Mouse (Mus musculus) lung, embryonic 16.5 days (tissue): ENCODE data around the gene Kcnn1. TPM values are rescaled to one million over a fixed set of nuclear protein-coding genes. Genes with fewer than 3 reads are reported as not detected.

ENCODE experiments used
- ATAC-seq: fragments of 200-750 bp; cut with Nextera tagmentation; 2 replicates; pipeline ENCODE4 v1.8.0; 2017; ENCODE audit warnings: low read depth, mild to moderate bottlenecking, moderate library complexity
- H3K27ac ChIP-seq: fragments of 300-500 bp; sonication (generic); 2 replicates; pipeline ENCODE4 v1.5.1; 2014; ENCODE audit warnings: mild to moderate bottlenecking, control low read depth, low read length
- H3K27me3 ChIP-seq: fragments of 300-500 bp; sonication (generic); 2 replicates; pipeline ENCODE4 v1.6.1; 2014; ENCODE audit warnings: low read depth, low read length, mixed read lengths; ENCODE audit not compliant: control insufficient read depth, insufficient read depth
- H3K36me3 ChIP-seq: fragments of 300-500 bp; sonication (generic); 2 replicates; pipeline ENCODE4 v1.6.1; 2014; ENCODE audit warnings: low read length; ENCODE audit not compliant: control insufficient read depth, insufficient read depth
- H3K4me1 ChIP-seq: fragments of 300-500 bp; sonication (generic); replicated peaks from 2 replicates; pipeline ENCODE4 v1.6.1; 2014; ENCODE audit warnings: low read length, mixed read lengths; ENCODE audit not compliant: control insufficient read depth, insufficient read depth
- H3K4me2 ChIP-seq: fragments of 300-500 bp; sonication (generic); 2 replicates; pipeline ENCODE4 v1.6.1; 2014; ENCODE audit warnings: low read depth, low read length, control low read depth
- H3K4me3 ChIP-seq: fragments of 300-500 bp; sonication (generic); 2 replicates; pipeline ENCODE4 v1.5.1; 2014; ENCODE audit warnings: mild to moderate bottlenecking, low read length, control low read depth
- H3K9ac ChIP-seq: fragments of 300-500 bp; sonication (generic); 2 replicates; pipeline ENCODE4 v1.6.1; 2014; ENCODE audit warnings: low read length, control low read depth
- H3K9me3 ChIP-seq: fragments of 300-500 bp; sonication (generic); 2 replicates; pipeline ENCODE4 v1.6.1; 2016; ENCODE audit warnings: low read length; ENCODE audit not compliant: control insufficient read depth
- WGBS: fragments of 180-500 bp; shearing (Covaris S2); extraction: QIAGEN DNeasy Blood & Tissue Kit; methylation state at CpG from one replicate; pipeline ENCODE4 v1.1.7; 2014; 5-methylcytosine and 5-hydroxymethylcytosine counted together
- polyA plus RNA-seq: library from polyadenylated mRNA; unstranded; fragments of >200 nt; fragmentation: Nextera tagmentation; extraction: Ambion mirVana; gene quantifications from 2 replicates; pipeline ENCODE4 v1.2.1, GENCODE M21; 2015

The Kcnn1 gene
- polyA plus RNA-seq, 1 experiment from 2014 or later = 0.99 TPM

- Histone ChIP-seq H3K9ac (peak overlapping the region; percentile 74), H3K36me3 (no peaks in the 10 kb centered on the region; the same call in 1 of the 2 replicates), H3K27me3 (no peaks in the 10 kb centered on the region), H3K4me2 (peak overlapping the region; percentile 89), H3K9me3 (no peaks in the 10 kb centered on the region), H3K4me3 (peak overlapping the region; percentile 68), H3K4me1 (peaks cover 7% of the 10 kb centered on the region), H3K27ac (peak overlapping the region; percentile 76)
- ATAC-seq = no peak
- 2% methylated on average over 31 of the region's 31 CpGs for WGBS
These were observed 9.7 kb upstream of the Kcnn1 start for GRCm38 (mm10) chr8:70872643-70873363.

DNA sequence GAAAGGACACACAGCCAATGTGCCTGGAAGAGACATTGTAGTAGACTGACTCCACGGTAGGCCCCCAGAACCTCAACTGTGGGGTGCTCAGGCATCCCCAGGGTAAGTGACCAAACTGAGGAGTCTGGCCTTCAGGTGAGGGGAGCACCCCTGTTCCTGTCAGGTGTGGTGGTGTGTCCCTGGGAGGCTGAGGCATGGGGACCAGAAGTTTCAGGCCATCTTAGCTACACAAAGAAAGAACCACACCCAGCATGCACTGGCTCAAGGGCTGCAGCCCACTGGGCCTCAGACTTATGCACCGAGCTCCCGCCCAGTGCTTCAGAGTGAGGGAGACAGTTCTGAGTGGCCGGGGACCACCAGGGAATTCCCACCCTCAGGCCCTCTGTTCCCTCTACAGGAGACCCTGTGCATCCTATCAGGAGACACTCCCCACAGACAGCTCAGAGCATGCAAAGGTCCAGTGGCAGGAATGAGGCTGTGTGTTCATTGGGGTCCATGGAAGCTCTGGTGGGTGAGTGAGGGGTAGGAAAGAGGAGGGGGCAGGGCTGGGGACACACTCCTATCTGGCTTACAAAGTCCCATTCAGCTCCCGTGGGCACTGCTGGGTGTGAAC lies 8.2 kb upstream of the Kcnn1 start:
- Histone ChIP-seq H3K27me3 (no peaks in the 10 kb centered on the region), H3K4me3 (no peak overlapping the region), H3K27ac (no peak overlapping the region), H3K9me3 (no peaks in the 10 kb centered on the region), H3K4me1 (peaks cover 7% of the 10 kb centered on the region), H3K9ac (no peak overlapping the region), H3K4me2 (no peak overlapping the region), H3K36me3 (no peaks in the 10 kb centered on the region; the same call in 1 of the 2 replicates)
- 71% methylated on average over 5 of the region's 5 CpGs for WGBS
- no peak for ATAC-seq

GRCm38 (mm10) chr8:70869601-70870041 lies 6.6 kb upstream of the Kcnn1 start:
- peaks cover under 1% of the 10 kb centered on the region; the same call in 1 of the 2 replicates for H3K27me3 ChIP-seq
- H3K9ac ChIP-seq = no peak overlapping the region
- H3K36me3 ChIP-seq = no peaks in the 10 kb centered on the region; the same call in 1 of the 2 replicates
- no peak overlapping the region for H3K4me3 ChIP-seq
- no peak overlapping the region for H3K27ac ChIP-seq
- WGBS = 43% methylated on average over 16 of the region's 16 CpGs
- no peak overlapping the region for H3K4me2 ChIP-seq
- H3K4me1 ChIP-seq = peaks cover 14% of the 10 kb centered on the region
- H3K9me3 ChIP-seq = no peaks in the 10 kb centered on the region
- ATAC-seq = 0 out of 2 replicates have a peak, but pooled peaks have one; percentile 11

GRCm38 (mm10) chr8:70869199-70869571 lies 6.1 kb upstream of the Kcnn1 start:
- H3K4me3 ChIP-seq = no peak overlapping the region
- H3K27ac ChIP-seq = no peak overlapping the region
- H3K4me2 ChIP-seq = no peak overlapping the region; the same call in 1 of the 2 replicates
- no peak for ATAC-seq
- H3K9ac ChIP-seq = no peak overlapping the region
- H3K4me1 ChIP-seq = peaks cover 19% of the 10 kb centered on the region
- 45% methylated on average over 5 of the region's 5 CpGs for WGBS
- H3K36me3 ChIP-seq = no peaks in the 10 kb centered on the region; the same call in 1 of the 2 replicates
- H3K9me3 ChIP-seq = no peaks in the 10 kb centered on the region
- peaks cover 4% of the 10 kb centered on the region for H3K27me3 ChIP-seq

GRCm38 (mm10) chr8:70868559-70869198 lies 5.6 kb upstream of the Kcnn1 start:
- Histone ChIP-seq H3K4me3 (0 out of 2 replicates have a peak overlapping the region, but pooled peaks have one; percentile 5), H3K27ac (no peak overlapping the region), H3K4me1 (peaks cover 20% of the 10 kb centered on the region), H3K9me3 (no peaks in the 10 kb centered on the region), H3K9ac (no peak overlapping the region), H3K4me2 (peak overlapping the region; percentile 21), H3K36me3 (no peaks in the 10 kb centered on the region; the same call in 1 of the 2 replicates), H3K27me3 (peaks cover 4% of the 10 kb centered on the region)
- 21% methylated on average over 40 of the region's 40 CpGs for WGBS
- ATAC-seq = no peak

GRCm38 (mm10) chr8:70866566-70866965 lies 3.5 kb upstream of the Kcnn1 start:
- H3K4me2 ChIP-seq = no peak overlapping the region
- H3K9ac ChIP-seq = no peak overlapping the region; the same call in 1 of the 2 replicates
- H3K27ac ChIP-seq = no peak overlapping the region
- no peaks in the 10 kb centered on the region; the same call in 1 of the 2 replicates for H3K36me3 ChIP-seq
- peaks cover 25% of the 10 kb centered on the region for H3K27me3 ChIP-seq
- no peak overlapping the region for H3K4me3 ChIP-seq
- peaks cover 29% of the 10 kb centered on the region for H3K4me1 ChIP-seq
- WGBS = 77% methylated on average over 7 of the region's 7 CpGs
- no peak for ATAC-seq
- H3K9me3 ChIP-seq = no peaks in the 10 kb centered on the region

DNA sequence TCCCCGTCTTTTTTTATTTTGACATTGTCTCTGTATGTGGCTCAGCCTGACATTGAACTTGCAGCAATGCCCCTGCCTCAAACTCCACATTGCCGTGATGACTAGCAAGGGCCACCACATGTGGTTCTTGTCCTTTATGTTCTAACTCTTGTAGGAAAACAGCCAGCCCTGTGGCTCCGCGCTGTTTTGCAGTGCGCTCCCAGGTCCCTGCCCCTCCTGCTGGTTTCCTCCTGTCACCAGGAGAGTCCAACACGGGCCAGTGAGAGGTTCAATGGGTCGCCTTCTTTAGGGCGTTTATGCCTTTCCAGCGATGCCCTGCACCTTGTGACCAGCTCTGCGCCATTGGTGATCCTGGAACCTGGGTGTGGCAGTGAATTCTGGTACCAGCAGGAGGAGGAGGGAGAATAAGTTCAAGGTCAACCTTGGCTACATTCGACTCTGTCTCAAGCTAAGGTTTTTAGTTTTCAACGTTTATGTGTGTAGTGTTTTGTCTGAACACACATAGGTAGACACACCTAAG lies 3.0 kb upstream of the Kcnn1 start:
- Histone ChIP-seq H3K27ac (peak overlapping the region; percentile 8; the same call in 1 of the 2 replicates), H3K4me2 (peak overlapping the region; percentile 64), H3K4me3 (peak overlapping the region; percentile 69), H3K9ac (peak overlapping the region; percentile 48), H3K4me1 (peaks cover 29% of the 10 kb centered on the region), H3K27me3 (peaks cover 29% of the 10 kb centered on the region), H3K9me3 (no peaks in the 10 kb centered on the region), H3K36me3 (no peaks in the 10 kb centered on the region; the same call in 1 of the 2 replicates)
- 7% methylated on average over 12 of the region's 12 CpGs for WGBS
- peak; percentile 6 for ATAC-seq

DNA sequence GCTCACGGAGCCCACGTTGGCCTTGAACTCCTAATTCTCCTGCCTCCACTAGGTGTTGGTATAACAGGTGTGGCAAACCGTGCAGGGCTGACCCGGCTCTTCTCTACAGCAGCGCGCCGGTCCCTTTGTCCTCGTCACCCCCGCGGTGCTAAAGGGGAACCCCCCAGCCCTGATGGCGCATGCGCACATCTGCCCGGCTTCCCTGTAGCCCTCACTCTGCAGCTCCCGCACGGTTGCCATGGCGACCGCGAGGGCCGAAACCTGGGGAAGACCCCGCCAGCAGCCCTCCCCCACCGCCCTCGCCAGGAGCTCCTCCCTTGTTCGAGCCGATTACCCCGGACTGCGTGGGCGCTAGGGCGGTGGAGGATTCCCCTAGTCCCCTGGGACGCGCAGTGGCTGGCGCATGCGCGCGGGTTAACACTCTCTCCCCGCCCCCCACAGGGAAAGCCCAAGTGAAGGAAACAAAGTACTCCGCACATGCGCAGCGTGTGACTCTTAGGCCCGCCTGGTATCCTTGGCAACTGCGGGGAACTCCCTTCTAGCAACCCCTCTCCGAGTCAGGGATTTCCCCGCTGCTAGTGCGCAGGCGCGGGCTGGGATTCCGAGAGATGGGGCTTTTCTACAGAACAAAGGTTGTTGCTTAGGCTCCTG lies 2.4 kb upstream of the Kcnn1 start:
- Histone ChIP-seq H3K4me1 (peaks cover 29% of the 10 kb centered on the region), H3K4me3 (peak overlapping the region; percentile 69), H3K4me2 (peak overlapping the region; percentile 64), H3K9ac (peak overlapping the region; percentile 78), H3K27ac (peak overlapping the region; percentile 85), H3K27me3 (peaks cover 29% of the 10 kb centered on the region), H3K9me3 (no peaks in the 10 kb centered on the region), H3K36me3 (no peaks in the 10 kb centered on the region; the same call in 1 of the 2 replicates)
- WGBS = under 1% methylated on average over 46 of the region's 46 CpGs
- ATAC-seq = peak; percentile 92
